ENCODE assay signal across 22 mouse cellular contexts in the genomic region with DNA sequence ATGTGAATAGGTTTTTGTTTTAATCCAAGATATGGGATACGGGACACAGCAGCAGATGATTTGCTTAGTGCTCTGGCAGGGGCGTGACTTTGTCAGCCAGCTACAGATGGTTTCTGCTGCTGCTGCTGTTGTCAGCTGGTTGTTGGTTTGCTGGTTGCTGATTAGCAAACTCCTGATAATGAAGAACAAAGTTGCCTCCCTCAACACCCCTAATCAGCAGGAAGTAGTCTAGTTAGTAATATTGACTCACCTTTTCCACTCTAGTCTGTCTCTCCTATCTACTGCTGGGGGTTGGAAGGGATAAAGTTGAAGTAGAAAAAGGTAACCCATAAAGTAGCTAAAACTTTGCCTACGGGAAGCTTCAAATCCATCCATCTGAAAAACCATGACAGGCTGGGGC. TPM values are rescaled to one million over a fixed set of nuclear protein-coding genes. Genes with fewer than 3 reads are reported as not detected.
DNase-seq lines count a peak whose midpoint lies in the region; ATAC-seq and TF ChIP-seq lines count a peak whose summit lies in the region.
"Had no signal": no experiment of that assay in that cellular context is flagged by ENCODE, and none has a peak within 500 bp of the region (broad histone marks: within the 10 kb centered on the region; RNA-seq: fewer than 3 reads in every experiment).

No protein-coding gene starts in this region.

- no peaks in the 10 kb centered on the region for H3K27me3 ChIP-seq in small intestine, adult 2 months (ENCODE audit: control insufficient read depth, insufficient read depth, low read length)
- H3K27me3 ChIP-seq: embryonic facial prominence, embryonic 12.5 days; forebrain, embryonic 15.5 days; heart, embryonic 15.5 days; neural tube, embryonic 13.5 days had no signal

- no peak for ATAC-seq in CD4-positive, CD25-positive, alpha-beta regulatory T cell, adult 4 months
- ATAC-seq: forebrain, embryonic 15.5 days; midbrain, embryonic 16.5 days had no signal

- H3K36me3 ChIP-seq in small intestine, adult 2 months (ENCODE audit: control insufficient read depth, insufficient read depth, low read length) = no peaks in the 10 kb centered on the region
- H3K36me3 ChIP-seq: embryonic facial prominence, embryonic 12.5 days; forebrain, embryonic 15.5 days; heart, embryonic 15.5 days; neural tube, embryonic 13.5 days had no signal

- no peak for TF ChIP-seq CTCF in small intestine, adult 2 months (IDR thresholded peaks at IDR 0.05; ENCODE audit: extremely low read depth, insufficient read length, insufficient replicate concordance, low read depth, low read length)

- no peak overlapping the region for H3K4me3 ChIP-seq in small intestine, adult 2 months (ENCODE audit: low read depth, low read length)
- H3K4me3 ChIP-seq: embryonic facial prominence, embryonic 12.5 days; forebrain, embryonic 15.5 days; heart, embryonic 15.5 days; neural tube, embryonic 13.5 days had no signal

- TF ChIP-seq POLR2A in small intestine, adult 2 months (IDR thresholded peaks at IDR 0.05; ENCODE audit: low read depth, low read length) = no peak

- peak overlapping the region; percentile 98 for H3K27ac ChIP-seq in small intestine, adult 2 months (ENCODE audit: insufficient read depth, low read depth, low read length)
- H3K27ac ChIP-seq: embryonic facial prominence, embryonic 12.5 days; forebrain, embryonic 15.5 days; heart, embryonic 15.5 days; hindbrain, embryonic 14.5 days; macrophage; neural tube, embryonic 13.5 days had no signal

- DNase-seq in CD4-positive, CD25-positive, alpha-beta regulatory T cell, adult 2 months (ENCODE audit: low read depth, low spot score) = peak; percentile 49
- DNase-seq in MEL-GATA-1-ER (ENCODE audit: extremely low read depth, low read depth) (peak; percentile 74), liver (peak; percentile 78)
- DNase-seq in right cerebral cortex, postnatal 25 days = no peak
- no peak for DNase-seq in gastrocnemius, postnatal 25 days
- DNase-seq in lung, postnatal 14 days = no peak
- DNase-seq: adrenal gland, postnatal 25 days; cerebellum, postnatal 14 days; kidney, adult 9 months; retina, postnatal 1 day had no signal

- WGBS in small intestine, adult 2 months = 26% methylated on average over 3 of the region's 3 CpGs

- peaks cover 22% of the 10 kb centered on the region; the same call in 1 of the 2 replicates for H3K4me1 ChIP-seq in small intestine, adult 2 months (ENCODE audit: control insufficient read depth, insufficient read depth, insufficient read length, low read length)

RNA-seq across cellular contexts. Expression of gene Ankrd54, which starts 4.9 kb away (rescaled TPM):
- polyA plus RNA-seq in CD4-positive, CD25-positive, alpha-beta regulatory T cell, adult 4 months (2017; shearing (Covaris generic)) = 1 to 10 TPM; 3.5 to 9.6 TPM
- 70.4 and 92.7 TPM in 2 replicates for polyA plus RNA-seq in small intestine, adult 2 months (2012; rRNA removed)
- 1 to 10 TPM; 3.6 to 4.4 TPM for total RNA-seq in gastrocnemius, postnatal 25 days (2021)

RNA-seq across cellular contexts. Expression of gene Eif3l, which starts 7.3 kb away (rescaled TPM):
- polyA plus RNA-seq in CD4-positive, CD25-positive, alpha-beta regulatory T cell, adult 4 months (2017; shearing (Covaris generic)) = 100 to 1,000 TPM; 224 to 263 TPM
- 52.5 and 88.3 TPM in 2 replicates for polyA plus RNA-seq in small intestine, adult 2 months (2012; rRNA removed)
- 10 to 100 TPM; 46.3 to 53.2 TPM for total RNA-seq in gastrocnemius, postnatal 25 days (2021)

RNA-seq across cellular contexts. Expression of gene Galr3, which starts 25.9 kb away (rescaled TPM):
- not detected for polyA plus RNA-seq in CD4-positive, CD25-positive, alpha-beta regulatory T cell, adult 4 months (2017; shearing (Covaris generic))
- 2.2 and 8.0 TPM in 2 replicates for polyA plus RNA-seq in small intestine, adult 2 months (2012; rRNA removed)
- total RNA-seq in gastrocnemius, postnatal 25 days (2021) = not detected
- total RNA-seq: ES-E14; gastrocnemius, adult 8-10 months; liver, adult 2 months had no signal
- polyA plus RNA-seq: embryonic facial prominence, embryonic 12.5 days; forebrain, embryonic 15.5 days; heart, embryonic 15.5 days; hindbrain, embryonic 14.5 days; liver, adult 2 months; macrophage; midbrain, embryonic 16.5 days; neural tube, embryonic 13.5 days had no signal

RNA-seq across cellular contexts. Expression of gene H1f0, which starts 39.4 kb away (rescaled TPM):
- 10 to 100 TPM; 20.7 to 33.3 TPM for polyA plus RNA-seq in CD4-positive, CD25-positive, alpha-beta regulatory T cell, adult 4 months (2017; shearing (Covaris generic))
- 120 and 218 TPM in 2 replicates for polyA plus RNA-seq in small intestine, adult 2 months (2012; rRNA removed)
- total RNA-seq in gastrocnemius, postnatal 25 days (2021) = 10 to 100 TPM; 73.2 to 75.3 TPM

RNA-seq across cellular contexts. Expression of gene Micall1, which starts 41.1 kb away (rescaled TPM):
- 10 to 100 TPM; 11.8 to 22.1 TPM for polyA plus RNA-seq in CD4-positive, CD25-positive, alpha-beta regulatory T cell, adult 4 months (2017; shearing (Covaris generic))
- 18.8 and 23.8 TPM in 2 replicates for polyA plus RNA-seq in small intestine, adult 2 months (2012; rRNA removed)
- total RNA-seq in gastrocnemius, postnatal 25 days (2021) = 10 to 100 TPM; 14.0 to 15.0 TPM

Comparison
In these comparisons a context has a peak if more than half of its experiments do, and no peak if none do; other contexts are left out.
1. DNase-seq: peak in CD4-positive, CD25-positive, alpha-beta regulatory T cell, adult 2 months (single experiment), MEL-GATA-1-ER (single experiment) and liver (single experiment); none in right cerebral cortex, postnatal 25 days (single experiment), gastrocnemius, postnatal 25 days (single experiment) and lung, postnatal 14 days (single experiment).